Mouse (Mus musculus) brain, adult 2 months (tissue): ENCODE results near the gene Fgf16.
A peak's percentile ranks its signal among the peaks of the same experiment; 100 is the strongest.

ENCODE experiments used
- DNase-seq: peaks from one replicate; pipeline ENCODE4 v3.0.0; 2011; ENCODE audit warnings: low read depth, low spot score

The Fgf16 gene

DNA sequence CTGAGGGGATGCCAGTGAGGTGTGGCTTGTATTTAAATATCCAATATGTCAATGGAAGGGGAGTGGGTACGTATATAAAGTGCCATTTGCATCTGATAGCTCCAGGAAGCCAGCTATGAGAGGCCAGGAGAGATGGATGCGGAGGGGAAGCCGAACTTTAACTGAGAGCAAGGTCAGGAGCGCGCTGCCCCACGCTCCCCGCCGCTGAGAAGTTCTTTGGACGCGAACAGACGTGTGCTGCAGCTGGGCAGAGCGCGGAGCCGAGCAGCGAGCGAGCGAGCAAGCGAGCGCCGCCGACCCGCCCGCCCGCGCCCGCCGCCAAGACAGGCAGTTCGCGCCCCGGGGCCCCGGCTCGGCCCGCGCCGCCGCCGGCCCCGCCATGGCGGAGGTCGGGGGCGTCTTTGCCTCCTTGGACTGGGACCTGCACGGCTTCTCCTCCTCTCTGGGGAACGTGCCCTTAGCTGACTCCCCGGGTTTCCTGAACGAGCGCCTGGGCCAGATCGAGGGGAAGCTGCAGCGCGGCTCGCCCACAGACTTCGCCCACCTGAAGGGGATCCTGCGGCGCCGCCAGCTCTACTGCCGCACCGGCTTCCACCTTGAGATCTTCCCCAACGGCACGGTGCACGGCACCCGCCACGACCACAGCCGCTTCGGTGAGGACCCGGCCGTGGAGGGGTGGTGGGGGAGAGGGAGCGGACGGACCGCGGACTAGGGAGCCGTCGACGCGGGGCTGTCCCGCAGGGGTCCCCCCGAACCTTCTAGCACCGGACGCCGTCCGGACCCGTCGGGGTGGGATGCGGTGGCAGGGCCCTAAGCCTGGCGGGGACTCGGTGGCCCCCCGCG, at the start of gene Fgf16:
Fgf16 (plus strand) TSS at position 118 of the 843 bp plus-strand sequence.
- DNase-seq = no peak

GRCm38 (mm10) chrX:105714740-105715139, 49.3 kb upstream of the Fgf16 start:
- DNase-seq = no peak

DNA sequence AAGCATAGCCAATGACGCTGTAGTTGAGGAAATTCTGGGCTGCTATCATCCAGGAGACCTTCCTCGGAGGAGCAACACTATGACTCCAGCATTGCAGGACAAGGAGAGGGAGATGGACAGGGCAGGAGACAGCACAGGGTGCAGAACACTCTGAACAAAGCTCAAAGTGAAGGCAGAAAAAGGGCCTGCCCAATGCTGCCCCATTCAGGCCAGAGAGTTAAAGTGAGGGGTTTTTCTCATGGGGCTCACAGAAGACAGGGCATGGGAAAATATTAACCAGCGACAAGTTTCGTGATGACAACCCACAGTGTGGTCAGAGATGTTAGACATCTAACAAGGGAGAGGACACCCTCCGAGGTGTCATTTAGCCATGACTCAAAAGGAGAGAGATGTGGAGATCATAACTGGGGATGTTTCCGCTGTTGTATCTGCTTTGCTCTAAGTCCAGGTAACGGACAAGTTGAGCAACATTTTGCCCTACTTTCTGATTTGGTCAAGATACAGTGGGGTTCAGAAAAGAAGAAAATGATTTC, 48.2 kb upstream of the Fgf16 start:
- no peak for DNase-seq

DNA sequence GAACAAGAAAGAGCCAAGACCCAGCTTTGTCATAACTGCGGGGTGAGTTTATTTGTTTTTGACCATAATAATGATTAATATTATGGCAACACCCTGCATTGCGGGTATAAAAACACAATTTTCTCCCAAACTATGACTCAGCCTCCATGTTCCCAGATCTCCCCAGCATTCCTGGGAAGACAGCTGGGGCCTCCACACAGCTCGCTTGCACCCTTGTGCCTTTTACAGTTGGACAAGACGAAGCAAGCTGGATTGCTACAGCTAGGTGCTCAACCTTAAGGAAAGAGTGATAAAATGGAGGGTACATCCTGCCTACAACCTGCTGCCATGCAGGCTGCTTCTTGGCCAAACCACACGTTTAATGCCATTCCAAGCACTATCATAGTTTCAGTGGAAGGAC, 45.7 kb upstream of the Fgf16 start:
- DNase-seq = no peak

- DNase-seq = peak; percentile 35
Observed at GRCm38 (mm10) chrX:105718943-105719342, 45.1 kb upstream of the Fgf16 start.

DNA sequence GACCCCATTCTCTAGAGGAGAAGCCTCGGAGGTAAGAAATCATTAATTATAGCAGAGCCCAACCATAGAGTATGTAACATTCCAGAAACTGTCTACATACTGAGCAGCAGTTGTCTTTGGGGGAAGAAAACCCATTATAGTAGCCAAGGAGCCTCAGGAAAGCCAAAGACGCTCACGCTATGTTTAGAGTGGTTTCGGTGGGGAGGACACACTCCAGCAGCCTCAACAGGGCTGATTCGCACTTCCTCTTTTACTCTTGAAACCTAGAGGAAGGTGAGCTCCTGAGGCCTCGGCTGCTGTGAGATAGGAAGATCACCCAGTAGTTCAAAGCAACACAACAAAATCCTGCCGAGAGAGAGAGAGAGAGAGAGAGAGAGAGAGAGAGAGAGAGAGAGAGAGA, 39.9 kb upstream of the Fgf16 start:
- no peak for DNase-seq

DNA sequence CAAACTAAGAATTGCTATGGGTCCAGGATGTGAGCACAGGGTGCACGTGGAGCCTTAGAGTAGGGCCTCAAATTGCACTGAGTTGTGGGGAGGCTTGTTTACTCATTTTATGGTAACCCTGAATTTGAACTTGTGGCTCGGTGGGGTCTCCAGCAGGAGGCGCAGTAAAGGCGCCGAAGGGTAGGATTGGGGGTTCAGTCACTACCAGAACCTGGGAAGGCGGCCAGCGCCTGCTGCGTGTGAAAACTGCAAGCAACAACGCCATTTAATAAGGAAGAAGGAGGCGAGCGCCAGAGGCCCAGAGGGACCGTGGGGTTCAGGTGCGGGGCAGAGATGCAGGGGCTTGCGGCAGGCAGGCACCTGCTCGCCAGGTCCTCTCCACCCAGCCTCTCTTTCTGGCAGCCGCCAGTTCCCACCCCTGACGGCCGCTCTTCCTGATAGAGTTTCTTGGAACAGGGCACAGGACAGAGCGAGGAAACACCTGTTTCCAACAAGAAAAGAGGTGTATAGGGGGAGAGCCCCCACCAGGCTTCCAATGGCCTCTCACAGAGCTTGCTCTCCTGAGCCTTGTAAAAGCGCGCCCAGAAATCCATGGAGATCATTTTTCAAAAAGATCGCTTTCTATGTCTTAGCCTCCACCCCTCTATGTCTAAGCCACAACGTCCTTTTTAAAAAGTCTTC, 1.1 kb upstream of the Fgf16 start:
- peak; percentile 15 for DNase-seq

DNA sequence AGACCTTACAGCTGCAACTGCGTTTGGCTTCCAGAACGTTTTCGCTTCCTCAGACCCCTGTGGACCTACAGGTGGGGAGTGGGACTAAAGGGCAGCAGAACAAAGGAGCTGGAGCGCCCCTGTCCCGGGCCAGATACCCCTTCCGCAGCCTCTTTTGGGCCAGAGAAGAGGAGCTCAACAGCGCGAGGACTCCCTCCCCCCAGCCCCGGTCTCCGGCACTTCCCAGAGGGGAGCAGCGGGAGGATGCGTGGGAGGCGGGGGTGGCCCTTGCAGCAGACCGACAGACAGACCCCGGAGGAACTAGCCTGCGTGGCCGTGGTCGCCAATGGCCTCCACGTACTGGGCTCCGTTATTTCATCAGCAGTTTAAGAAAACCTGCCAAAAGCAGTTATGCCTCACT, 467 bp upstream of the Fgf16 start:
- DNase-seq = peak; percentile 7

GRCm38 (mm10) chrX:105765005-105765706, 1.1 kb downstream of the Fgf16 start:
- no peak for DNase-seq

GRCm38 (mm10) chrX:105766013-105766412, 1.9 kb downstream of the Fgf16 start:
- peak; percentile 6 for DNase-seq

DNA sequence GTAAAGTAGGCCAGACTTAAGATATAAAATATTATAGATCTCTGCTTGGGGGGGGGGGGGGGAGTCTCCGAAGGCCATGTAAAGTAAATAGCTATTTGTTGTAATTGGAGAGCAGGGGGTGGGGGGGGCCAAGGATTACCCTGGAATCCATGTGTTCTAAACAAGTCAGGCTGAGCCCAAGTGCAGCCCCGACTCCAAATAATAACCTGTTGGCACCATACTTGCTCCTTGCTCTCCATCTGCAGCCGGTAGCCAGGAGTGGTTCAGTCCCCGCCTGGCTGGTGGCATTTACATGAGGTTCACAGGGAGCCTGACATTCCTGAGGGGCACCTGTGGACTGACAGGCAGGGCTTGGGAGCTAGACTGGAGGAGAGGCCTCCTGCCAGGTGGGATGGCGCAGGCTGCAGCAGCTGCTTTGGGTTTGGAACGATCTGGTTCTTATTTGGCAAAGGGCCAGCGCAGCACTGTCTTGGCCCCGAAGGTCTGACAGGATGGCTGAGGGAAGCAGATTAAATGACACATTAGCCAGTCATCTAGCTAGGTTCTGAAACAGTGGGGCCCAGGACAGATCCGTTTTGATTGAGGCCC, 3.2 kb downstream of the Fgf16 start:
- DNase-seq = peak; percentile 6

DNA sequence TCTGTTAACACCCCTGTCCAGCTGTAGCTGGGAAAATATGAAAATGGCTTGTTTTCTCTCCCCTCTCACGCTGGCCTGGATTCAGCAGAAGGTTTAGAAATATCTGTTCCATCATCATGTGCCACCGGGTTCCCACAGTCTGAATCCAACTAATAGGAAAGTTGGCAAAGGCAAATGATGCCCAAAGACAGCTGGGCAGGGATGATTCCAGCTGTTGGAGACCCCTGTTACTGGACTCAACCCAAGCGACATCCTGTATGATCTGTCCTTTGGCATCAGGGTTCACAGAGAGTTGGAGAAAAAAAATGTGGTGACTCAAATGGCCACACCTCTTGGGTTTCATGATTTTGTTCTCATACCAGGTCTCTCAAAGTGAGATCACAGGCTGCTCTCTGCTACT, 3.9 kb downstream of the Fgf16 start:
- DNase-seq = no peak

DNA sequence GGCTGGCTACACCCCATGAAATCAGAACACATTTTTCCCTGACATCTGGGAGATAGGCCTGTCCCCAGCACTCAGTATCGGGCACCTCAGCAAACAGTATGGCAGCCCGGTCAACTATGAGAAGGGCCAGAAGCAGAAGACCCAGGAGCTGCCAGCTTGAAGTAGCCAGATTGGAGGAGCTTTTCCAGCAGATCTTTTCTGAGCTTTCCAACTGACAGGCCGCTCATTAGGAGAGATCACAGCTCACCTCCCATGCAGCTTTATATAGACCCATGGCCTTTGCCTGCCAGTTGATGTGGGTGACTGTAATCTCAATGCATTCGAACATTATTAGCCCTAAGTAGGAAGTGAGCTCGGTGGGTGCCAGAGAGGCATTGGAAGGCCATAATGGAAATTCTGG, 9.2 kb downstream of the Fgf16 start:
- no peak for DNase-seq

GRCm38 (mm10) chrX:105794806-105795403, 30.8 kb downstream of the Fgf16 start:
- DNase-seq = no peak

DNA sequence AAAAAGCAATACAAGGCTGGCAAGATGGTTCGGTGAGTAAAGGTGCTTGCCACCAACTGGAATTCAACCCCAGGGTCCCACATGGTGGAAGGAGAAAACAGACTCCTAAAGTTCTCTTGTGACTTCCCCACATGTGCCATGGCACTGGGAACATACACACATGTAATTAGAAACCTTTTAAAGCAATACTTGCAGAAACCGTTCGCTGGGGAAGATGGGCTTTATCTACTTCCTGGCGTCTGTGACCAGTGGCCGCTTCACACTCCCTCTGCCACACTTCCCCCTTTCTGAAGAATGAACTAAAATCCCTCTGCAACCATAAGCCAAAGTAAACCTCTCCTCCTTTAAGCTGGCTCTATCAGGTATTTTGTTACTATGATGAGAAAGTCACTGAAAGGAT, 60.4 kb downstream of the Fgf16 start:
- DNase-seq = no peak
